Mouse (Mus musculus) cerebellum, postnatal 4 days (tissue): ENCODE results near the gene Pml.
"Not testable (repeated sequence)": the region's sequence is repeated elsewhere in the genome, so short reads cannot be mapped to it uniquely, and the experiment has no call there.

Experiments
- DNase-seq, 2 experiments: peaks; one replicate each; pipeline ENCODE4 v3.0.0; 2022; ENCODE audit warnings: low spot score in 2 of 2, mixed read lengths in 1 of 2

Pml gene

GRCm38 (mm10) chr9:58271551-58271950 lies 22.0 kb upstream of the Pml start:
- DNase-seq = not testable (repeated sequence)

DNA sequence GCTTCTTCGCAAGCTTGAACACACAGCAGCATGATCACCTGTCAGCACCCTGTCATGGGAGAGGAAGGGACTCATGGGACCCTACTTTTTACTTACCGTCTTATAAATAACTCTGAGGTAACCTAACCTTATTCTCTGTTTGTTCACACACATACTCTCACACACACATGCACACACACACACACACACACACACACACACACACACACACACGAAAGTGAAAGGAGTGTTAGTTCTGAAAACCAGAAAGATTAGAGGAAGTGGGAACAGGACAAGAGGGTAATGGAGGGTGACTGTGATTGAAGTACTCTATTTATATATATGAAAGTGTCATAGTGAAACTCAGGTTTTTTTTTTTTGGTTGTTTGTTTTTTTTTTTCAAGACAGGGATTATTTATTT lies 21.5 kb upstream of the Pml start:
- no peak for DNase-seq

GRCm38 (mm10) chr9:58270081-58270480 lies 20.5 kb upstream of the Pml start:
- no peak for DNase-seq

DNA sequence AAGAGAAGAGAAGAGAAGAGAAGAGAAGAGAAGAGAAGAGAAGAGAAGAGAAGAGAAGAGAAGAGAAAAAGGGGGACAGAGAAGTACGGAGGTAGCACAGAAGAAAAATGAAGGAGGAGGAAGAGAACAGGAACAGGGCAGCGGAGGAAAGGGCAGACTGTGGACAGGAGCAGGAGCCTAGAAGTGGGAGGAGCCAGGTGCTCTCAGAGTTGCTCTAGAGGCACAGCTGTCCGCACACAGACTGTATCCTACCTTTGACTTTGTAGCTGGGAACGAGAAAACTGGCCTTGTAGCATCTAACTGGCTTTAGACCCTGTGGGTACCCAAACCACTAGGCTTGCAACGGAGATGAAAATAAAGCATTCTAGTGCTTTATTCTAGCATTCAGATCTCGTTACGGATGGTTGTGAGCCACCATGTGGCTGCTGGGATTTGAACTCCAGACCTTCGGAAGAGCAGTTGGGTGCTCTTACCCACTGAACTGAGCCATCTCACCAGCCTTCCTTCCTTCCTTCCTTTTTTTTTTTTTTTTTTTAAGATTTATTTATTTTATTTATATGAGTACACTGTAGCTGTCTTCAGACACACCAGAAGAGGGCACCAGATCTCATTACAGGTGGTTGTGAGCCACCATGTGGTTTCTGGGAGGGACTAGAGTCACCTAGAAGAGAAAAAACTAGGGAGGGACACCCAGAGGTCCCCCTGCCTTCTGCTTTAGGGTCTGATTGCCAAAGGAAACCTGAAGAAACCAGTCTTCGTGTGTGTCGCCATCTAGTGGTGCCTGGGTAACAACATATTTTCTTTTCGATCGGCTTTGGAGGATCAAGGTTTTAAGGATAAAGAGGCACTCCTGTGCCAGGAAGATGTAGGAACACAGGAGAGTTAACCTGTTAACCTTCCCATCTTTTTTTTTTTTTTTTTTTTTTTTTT lies 19.1 kb upstream of the Pml start:
- peak in 1 of 2 experiments; percentile 58 for DNase-seq

GRCm38 (mm10) chr9:58267046-58267445 lies 17.5 kb upstream of the Pml start:
- DNase-seq = no peak

DNA sequence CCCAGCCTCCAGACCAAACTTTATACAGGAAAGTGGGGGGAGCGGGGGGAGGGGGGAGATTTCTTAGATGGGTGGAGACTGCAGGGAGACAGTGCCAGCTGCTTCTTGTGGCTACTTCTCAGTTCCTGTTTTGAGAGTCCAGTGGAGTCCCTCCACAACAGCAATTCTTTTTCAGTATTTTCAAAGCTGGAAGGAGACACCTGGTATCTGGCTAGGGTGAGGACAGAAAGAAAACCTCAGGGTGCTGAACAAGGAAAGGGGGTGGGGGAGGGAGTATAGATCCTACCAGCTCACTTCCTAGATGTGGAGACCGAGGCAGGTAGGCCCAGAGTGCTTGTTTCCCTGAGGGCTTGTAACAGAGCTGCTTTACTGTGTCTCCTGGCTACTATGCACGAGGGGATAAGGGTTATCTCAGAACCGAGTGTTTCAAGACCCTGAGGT lies 17.0 kb upstream of the Pml start:
- DNase-seq = no peak

DNA sequence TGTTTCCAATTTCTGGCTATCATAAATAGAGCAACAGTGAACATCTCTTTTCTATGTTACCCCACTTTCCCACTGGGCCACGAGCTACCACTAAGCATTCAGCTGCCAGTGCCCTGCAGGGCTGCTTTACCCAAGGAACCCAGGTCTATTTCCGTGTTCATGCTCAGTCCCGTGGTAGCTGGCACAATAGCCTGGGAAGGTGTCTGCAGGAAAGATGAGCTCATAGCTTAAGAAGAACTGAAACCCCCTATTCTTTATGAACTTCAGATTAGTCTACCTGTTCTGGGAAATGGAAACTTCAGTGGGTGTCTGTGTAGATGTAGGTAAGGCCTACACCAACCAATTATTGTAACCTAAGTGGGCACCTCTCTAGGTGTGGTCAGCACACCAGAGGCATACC lies 15.8 kb upstream of the Pml start:
- no peak for DNase-seq

- DNase-seq = no peak
These were observed 12.9 kb upstream of the Pml start for GRCm38 (mm10) chr9:58262507-58262906.

DNA sequence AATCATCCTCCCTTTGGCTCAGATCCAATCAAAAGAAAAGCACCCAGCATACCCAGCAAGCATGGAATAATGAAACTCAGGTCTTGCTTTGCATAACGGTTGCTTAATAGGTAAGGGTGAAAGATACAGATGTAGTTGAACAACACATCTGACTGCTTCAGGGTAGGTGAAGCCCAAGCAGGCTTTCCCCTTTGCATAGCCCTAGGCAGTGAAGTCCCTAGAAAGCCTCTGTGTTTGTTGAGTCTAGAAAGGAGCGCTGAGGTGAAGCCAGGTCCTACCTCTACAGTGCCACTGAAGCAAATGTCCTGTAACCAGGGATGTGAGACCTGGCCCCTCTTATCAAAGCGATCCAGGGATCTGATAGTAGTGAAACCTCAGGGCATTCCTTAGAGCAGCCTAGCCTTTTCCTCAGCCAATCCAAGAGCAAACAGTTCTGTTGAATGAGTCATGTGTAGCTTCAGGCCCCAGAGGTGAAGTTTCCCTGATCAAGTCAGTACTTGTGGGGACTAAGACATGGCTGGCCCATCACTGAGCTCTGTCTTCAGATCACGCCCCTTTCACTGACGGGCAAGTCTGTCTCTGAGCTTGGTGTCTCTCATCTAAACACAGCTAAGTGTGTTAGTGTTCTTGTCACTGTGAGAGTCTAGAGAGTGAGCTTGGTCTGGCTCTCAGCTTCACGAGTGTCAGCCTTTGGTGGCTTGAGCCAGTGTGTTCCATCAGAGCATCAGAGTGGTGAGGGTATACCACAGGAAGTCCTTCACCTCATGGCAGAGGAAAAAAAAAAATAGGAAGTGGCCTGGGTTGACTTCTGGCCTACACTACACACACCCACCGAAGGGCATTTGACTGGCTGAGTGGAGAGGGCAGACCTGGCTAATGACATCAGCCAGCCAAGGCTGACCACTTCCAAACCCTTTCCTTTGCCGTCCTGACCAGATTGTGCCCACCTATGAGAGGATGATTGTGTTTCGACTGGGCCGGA lies 6.4 kb upstream of the Pml start:
- DNase-seq = no peak

DNA sequence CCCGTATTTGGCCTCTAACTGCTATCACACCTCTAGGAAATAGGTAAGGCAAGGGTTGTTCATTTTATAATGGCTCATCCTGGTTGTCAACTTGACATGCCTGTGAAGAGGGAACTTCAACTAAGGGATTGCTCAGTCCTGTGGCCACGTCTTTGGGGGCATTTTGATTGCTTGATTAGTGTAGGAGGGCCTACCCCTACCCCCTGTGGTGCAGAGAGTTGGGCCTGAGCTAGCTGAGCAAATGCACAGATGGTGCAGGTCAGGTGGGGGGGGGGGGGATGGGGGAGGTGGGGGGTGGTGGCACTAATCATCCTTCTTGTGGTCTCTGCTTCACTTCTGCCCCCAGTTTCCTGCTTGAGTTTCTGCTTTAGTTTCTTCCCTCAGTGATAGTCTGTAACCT lies 5.5 kb upstream of the Pml start:
- no peak for DNase-seq

- not testable (repeated sequence) for DNase-seq
These were observed 4.2 kb upstream of the Pml start for GRCm38 (mm10) chr9:58253805-58254122.

DNA sequence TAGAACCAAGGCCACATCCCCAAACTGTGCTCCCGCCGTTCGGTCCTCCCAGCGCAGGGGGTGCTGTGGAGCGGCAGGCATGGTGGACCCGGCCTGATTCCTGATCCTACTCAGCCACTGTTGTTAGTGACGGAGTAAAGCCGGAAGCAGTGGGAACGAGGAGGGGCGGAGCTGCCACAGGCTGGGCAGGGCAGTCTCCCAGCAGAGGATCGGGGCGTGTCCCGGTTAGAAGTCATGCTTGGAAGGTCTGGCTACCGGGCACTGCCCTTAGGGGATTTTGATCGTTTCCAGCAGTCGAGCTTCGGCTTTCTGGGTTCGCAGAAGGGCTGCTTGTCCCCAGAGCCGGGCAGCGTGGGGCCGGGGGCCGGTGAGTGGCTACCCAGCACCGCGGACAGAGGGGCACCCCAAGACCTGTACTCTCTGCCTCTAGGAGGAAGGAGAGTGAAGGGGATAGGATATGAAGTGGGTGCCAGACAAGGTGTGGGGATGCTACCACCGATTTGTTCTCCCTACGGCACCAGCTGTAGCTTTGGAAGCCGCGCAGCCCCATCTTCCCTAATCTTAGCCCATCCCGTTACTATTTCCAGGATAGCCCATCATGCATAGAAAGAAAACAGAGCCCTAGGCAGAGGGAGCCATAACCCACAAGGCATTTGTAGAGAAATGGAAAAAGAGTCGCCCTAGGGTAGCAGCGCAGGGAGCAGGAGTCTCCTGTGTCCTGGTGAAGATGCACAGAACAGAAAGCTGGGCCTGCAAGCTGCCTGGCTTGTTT lies 3.6 kb upstream of the Pml start, which contains the start of gene Stoml1:
Gene Stoml1 (plus strand): TSS at position 132 of the 772 bp plus-strand sequence.
- DNase-seq = peak; percentile 79 to 90

DNA sequence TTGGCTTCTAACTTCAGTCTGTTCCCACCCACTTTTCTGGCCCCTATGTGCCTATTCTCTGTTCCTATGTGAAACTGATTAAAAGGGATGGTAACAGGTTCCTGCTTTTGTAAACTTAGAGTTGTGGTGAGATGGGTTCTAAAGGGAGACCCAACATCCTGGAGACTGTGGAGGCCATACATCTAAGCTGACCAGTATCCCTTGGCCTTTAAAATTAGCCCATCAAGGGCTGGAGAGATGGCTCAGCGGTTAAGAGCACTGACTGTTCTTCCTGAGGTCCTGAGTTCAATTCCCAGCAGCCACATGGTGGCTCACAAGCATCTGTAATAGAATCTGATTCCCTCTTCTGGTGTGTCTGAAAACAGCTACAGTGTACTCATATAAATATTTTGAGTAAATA lies 1.1 kb upstream of the Pml start:
- not testable (repeated sequence) for DNase-seq

DNA sequence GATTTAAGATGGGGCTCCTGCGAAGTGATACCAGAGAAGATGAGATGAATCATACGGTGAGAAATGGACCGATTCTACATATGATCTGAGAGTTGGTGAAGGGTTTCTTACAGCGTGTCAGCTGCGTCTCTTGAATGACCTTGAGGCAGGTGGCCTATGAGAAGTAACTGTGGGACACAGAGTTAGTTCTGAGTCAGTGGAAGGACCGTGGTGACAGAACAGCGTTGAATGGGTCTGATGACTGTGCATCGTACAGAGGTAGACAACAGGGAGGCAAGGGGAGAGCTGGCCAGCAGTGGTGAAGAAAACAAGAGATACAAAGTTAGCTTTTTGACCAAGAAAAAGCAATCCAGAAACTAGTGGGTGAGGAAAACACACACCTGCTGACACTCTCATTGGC lies 736 bp upstream of the Pml start:
- no peak for DNase-seq

DNA sequence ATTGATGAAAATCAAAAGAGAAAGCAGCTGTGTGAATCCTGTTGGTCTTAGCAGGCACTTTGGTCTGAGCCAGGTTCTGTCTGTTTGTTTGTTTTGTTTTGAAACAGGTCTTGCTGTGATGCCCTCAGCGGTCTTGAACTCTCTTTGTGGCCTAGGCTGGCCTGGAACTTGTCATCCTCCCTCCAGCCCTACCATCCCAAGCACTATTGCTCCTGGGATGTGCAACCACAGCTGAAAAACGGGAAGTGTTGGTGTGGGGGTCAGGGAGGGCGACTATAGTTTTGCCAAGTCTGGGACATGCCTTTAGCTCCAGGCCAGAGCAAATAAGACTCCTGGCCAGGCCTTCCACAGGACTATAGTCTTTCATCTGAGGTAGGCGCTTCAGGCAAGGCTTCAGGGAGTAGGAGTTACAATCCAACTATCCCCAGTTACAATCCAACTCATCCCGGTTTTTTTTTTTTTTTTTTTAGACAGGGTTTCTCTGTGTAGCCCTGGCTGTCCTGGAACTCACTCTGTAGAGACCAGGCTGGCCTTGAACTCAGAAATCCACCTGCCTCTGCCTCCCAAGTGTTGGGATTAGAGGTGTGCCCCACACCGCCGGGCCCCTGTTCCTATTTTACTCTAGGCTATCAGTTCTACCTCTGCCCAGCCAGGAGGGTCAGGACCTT lies 706 bp downstream of the Pml start:
- no peak for DNase-seq

- DNase-seq = peak; percentile 62 to 84
These were observed 2.4 kb downstream of the Pml start for GRCm38 (mm10) chr9:58247064-58247759.

DNA sequence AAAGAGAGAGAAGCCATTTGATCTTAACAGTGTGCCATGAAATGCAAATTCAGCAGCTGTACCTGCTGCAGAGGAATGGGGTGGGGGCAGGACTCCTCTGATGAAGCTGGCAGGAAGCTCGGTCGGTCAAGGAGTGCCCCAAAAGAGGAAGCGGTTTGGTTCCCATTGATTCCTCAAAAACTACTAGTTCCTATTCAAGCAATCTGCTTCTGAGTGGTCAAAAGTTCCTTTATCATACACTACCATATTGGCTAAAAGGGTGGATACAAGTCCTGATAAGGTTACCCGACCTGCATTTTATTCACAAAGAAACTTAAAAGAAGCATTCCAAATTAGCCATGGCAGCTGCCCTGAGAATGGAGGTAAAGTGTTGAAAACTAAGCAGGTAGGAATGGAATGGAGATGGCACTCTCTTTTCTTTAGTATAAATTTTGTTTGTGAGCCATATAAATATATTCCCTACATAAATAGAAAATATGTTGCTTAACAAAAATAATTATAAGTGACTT lies 3.4 kb downstream of the Pml start:
- DNase-seq = no peak

DNA sequence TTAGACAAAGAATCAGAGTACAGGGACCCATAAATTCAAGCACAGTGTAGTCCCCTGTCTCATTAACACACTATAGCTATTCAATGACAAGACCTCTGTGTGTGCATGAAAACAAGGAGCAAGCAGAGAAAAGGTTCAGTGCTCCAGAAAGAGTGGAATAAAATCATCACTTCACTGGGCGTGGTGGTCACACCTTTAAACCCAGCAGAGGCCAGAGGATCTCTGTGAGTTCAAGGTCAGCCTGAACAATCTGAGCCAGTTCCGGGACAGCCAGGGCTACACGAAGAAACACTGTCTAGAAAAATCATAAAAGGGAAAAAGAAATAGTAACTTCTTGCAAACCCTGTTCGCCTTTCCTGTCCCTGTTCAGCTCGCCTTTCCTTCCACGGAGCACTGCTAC lies 5.9 kb downstream of the Pml start:
- DNase-seq = no peak

- DNase-seq = no peak
These were observed 6.9 kb downstream of the Pml start for GRCm38 (mm10) chr9:58242696-58243095.

- no peak for DNase-seq
These were observed 7.7 kb downstream of the Pml start for GRCm38 (mm10) chr9:58241780-58242485.
